Mouse (Mus musculus) lung, adult 2 months (tissue): ENCODE measurements around the gene Slc2a12. TPM values are rescaled to one million over a fixed set of nuclear protein-coding genes. Genes with fewer than 3 reads are reported as not detected.
A peak's percentile ranks its signal among the peaks of the same experiment; 100 is the strongest.

Experiments used
- DNase-seq: peaks from one replicate; pipeline ENCODE4 v3.0.0; 2022
- H3K4me1 ChIP-seq: fragments of 200-500 bp; 2 replicates; pipeline ENCODE4 v1.6.1; 2011; ENCODE audit warnings: low read length; ENCODE audit not compliant: control insufficient read depth, insufficient read depth
- H3K4me3 ChIP-seq: fragments of 200-500 bp; replicated peaks from 2 replicates; pipeline ENCODE3; 2011; ENCODE audit warnings: low read depth, mild to moderate bottlenecking, control low read depth, low read length; ENCODE audit errors: extremely low read depth
- CTCF ChIP-seq: fragments of 200-500 bp; IDR thresholded peaks from 2 replicates; pipeline ENCODE4 v1.5.1; 2011; ENCODE audit warnings: mild to moderate bottlenecking, low read length, control low read depth; ENCODE audit not compliant: insufficient read depth
- POLR2A ChIP-seq: fragments of 200-500 bp; IDR thresholded peaks from 2 replicates; pipeline ENCODE4 v1.6.1; 2011; ENCODE audit warnings: low read depth, mild to moderate bottlenecking, control low read depth, low read length, borderline replicate concordance; ENCODE audit errors: extremely low read depth
- WGBS: fragments of 180-500 bp; shearing (Covaris S2); methylation state at CpG from one replicate; pipeline ENCODE4 v1.1.7; 2018; 5-methylcytosine and 5-hydroxymethylcytosine counted together
- polyA plus RNA-seq: library from polyadenylated mRNA; depleted of rRNA; stranded (reverse); fragments of >200 nt; gene quantifications from 2 replicates; pipeline ENCODE4 v1.2.3, GENCODE M21; 2012

The Slc2a12 gene
- polyA plus RNA-seq, 1 experiment = 5.5 TPM

- 33% methylated on average over 23 of the region's 23 CpGs for WGBS
- no peak overlapping the region for H3K4me3 ChIP-seq
Measured at GRCm38 (mm10) chr10:22658534-22659385, 13.9 kb downstream of the Slc2a12 start.

GRCm38 (mm10) chr10:22659386-22659725 is 14.5 kb downstream of the Slc2a12 start:
- 87% methylated on average over 10 of the region's 10 CpGs for WGBS
- no peaks in the 10 kb centered on the region for H3K4me1 ChIP-seq
- no peak for TF ChIP-seq CTCF
- no peak for TF ChIP-seq POLR2A
- DNase-seq = no peak
- H3K4me3 ChIP-seq = no peak overlapping the region

More at GRCm38 (mm10) chr10:22658534-22659385, 13.9 kb downstream of the Slc2a12 start:
- DNase-seq = no peak
- TF ChIP-seq CTCF (no peak), POLR2A (no peak)
- H3K4me1 ChIP-seq = no peaks in the 10 kb centered on the region

GRCm38 (mm10) chr10:22660286-22661000 is 15.6 kb downstream of the Slc2a12 start:
- Histone ChIP-seq H3K4me3 (no peak overlapping the region), H3K4me1 (no peaks in the 10 kb centered on the region)
- no peak for DNase-seq
- TF ChIP-seq CTCF = no peak
- no peak for TF ChIP-seq POLR2A
- 92% methylated on average over 5 of the region's 5 CpGs for WGBS

GRCm38 (mm10) chr10:22668509-22668908 is 23.7 kb downstream of the Slc2a12 start:
- no peak overlapping the region for H3K4me3 ChIP-seq
- 84% methylated on average over 13 of the region's 13 CpGs for WGBS
- DNase-seq = no peak
- no peaks in the 10 kb centered on the region for H3K4me1 ChIP-seq
- TF ChIP-seq CTCF = no peak
- no peak for TF ChIP-seq POLR2A

DNA sequence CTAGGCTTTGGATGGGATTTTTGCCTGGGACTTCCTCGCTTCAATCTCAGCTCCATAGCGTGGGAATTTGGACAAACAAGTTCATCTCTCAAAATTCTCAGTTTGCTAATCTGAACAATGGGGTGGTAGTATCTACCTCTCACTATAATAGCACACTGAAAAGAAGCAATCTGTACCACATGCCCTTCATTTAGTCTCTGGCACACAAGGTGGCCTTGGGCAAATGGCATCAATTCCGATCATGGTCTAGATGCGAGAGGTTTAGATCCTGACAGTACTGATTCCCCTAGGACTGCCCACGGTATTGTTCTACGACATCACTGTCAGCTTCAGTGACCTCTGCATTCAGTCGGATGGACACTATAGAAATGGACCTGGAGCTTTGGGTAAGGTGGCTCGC is 29.4 kb downstream of the Slc2a12 start:
- DNase-seq = no peak
- H3K4me3 ChIP-seq = no peak overlapping the region
- no peak for TF ChIP-seq CTCF
- no peak for TF ChIP-seq POLR2A
- H3K4me1 ChIP-seq = no peaks in the 10 kb centered on the region
- 90% methylated on average over 8 of the region's 8 CpGs for WGBS

GRCm38 (mm10) chr10:22675848-22676630 is 31.2 kb downstream of the Slc2a12 start:
- DNase-seq = no peak
- Histone ChIP-seq H3K4me1 (no peaks in the 10 kb centered on the region), H3K4me3 (no peak overlapping the region)
- no peak for TF ChIP-seq CTCF
- no peak for TF ChIP-seq POLR2A
- 80% methylated on average over 13 of the region's 13 CpGs for WGBS

GRCm38 (mm10) chr10:22696236-22696635 is 51.4 kb downstream of the Slc2a12 start:
- no peak for DNase-seq

GRCm38 (mm10) chr10:22696864-22697263 is 52.1 kb downstream of the Slc2a12 start:
- 82% methylated on average over 7 of the region's 7 CpGs for WGBS
- TF ChIP-seq CTCF = no peak
- TF ChIP-seq POLR2A = no peak
- H3K4me3 ChIP-seq = no peak overlapping the region

More at GRCm38 (mm10) chr10:22696236-22696635, 51.4 kb downstream of the Slc2a12 start:
- H3K4me1 ChIP-seq = peaks cover 4% of the 10 kb centered on the region
- WGBS = 78% methylated on average over 9 of the region's 9 CpGs
- TF ChIP-seq POLR2A (no peak), CTCF (0 out of 2 replicates have a peak, but pooled peaks have one; percentile 7)
- H3K4me3 ChIP-seq = no peak overlapping the region

More at GRCm38 (mm10) chr10:22696864-22697263, 52.1 kb downstream of the Slc2a12 start:
- no peak for DNase-seq
- H3K4me1 ChIP-seq = peaks cover 4% of the 10 kb centered on the region
